Mouse (Mus musculus) C2C12 (cell line): Measurements from ENCODE around the gene Dgkk. TPM values are rescaled to one million over a fixed set of nuclear protein-coding genes. Genes with fewer than 3 reads are reported as not detected.

Source experiments
- H3K27me3 ChIP-seq: one replicate; pipeline ENCODE4 v1.6.1; 2011; ENCODE audit not compliant: control insufficient read depth, insufficient read depth, insufficient read length
- H3K36me3 ChIP-seq: one replicate; pipeline ENCODE4 v1.6.1; 2011; ENCODE audit not compliant: control insufficient read depth, insufficient read depth
- H3K4me3 ChIP-seq: one replicate; pipeline ENCODE4 v1.5.1; 2011; ENCODE audit warnings: mild to moderate bottlenecking, control low read depth; ENCODE audit not compliant: poor library complexity, insufficient read depth, severe bottlenecking
- H3K79me2 ChIP-seq: one replicate; pipeline ENCODE4 v1.6.1; 2011; ENCODE audit not compliant: control insufficient read depth, insufficient read depth
- H3K79me3 ChIP-seq: one replicate; pipeline ENCODE4 v1.6.1; 2011; ENCODE audit warnings: low read depth, control low read depth
- H3ac ChIP-seq: one replicate; pipeline ENCODE3; 2011; ENCODE audit warnings: low read depth; ENCODE audit not compliant: control insufficient read depth, insufficient read length
- CEBPB ChIP-seq: IDR thresholded peaks from one replicate; pipeline ENCODE4 v1.6.1; 2011; ENCODE audit warnings: low read depth, mild to moderate bottlenecking, control low read depth, moderate library complexity
- CTCF ChIP-seq: IDR thresholded peaks from one replicate; pipeline ENCODE4 v1.5.1; 2011; ENCODE audit not compliant: control insufficient read depth, insufficient read depth, insufficient read length
- FOSL1 ChIP-seq: IDR thresholded peaks from one replicate; pipeline ENCODE4 v1.8.0; 2011; ENCODE audit warnings: mild to moderate bottlenecking, low read length; ENCODE audit not compliant: poor library complexity, insufficient read depth, severe bottlenecking
- MAX ChIP-seq: IDR thresholded peaks from one replicate; pipeline ENCODE4 v1.6.1; 2011; ENCODE audit warnings: mild to moderate bottlenecking, control low read depth
- MYOD1 ChIP-seq: IDR thresholded peaks from one replicate; pipeline ENCODE4 v1.6.1; 2011; ENCODE audit warnings: low read depth; ENCODE audit not compliant: control insufficient read depth, insufficient read length
- MYOG ChIP-seq: IDR thresholded peaks from one replicate; pipeline ENCODE4 v1.6.1; 2011; ENCODE audit not compliant: control insufficient read depth, insufficient read length; ENCODE audit errors: extremely low read depth
- USF1 ChIP-seq: IDR thresholded peaks from one replicate; pipeline ENCODE4 v1.6.1; 2011; ENCODE audit warnings: low read depth, mild to moderate bottlenecking, control low read depth, moderate library complexity
- polyA plus RNA-seq: library from polyadenylated mRNA; unstranded; fragments of >200 nt; fragmentation: generic; extraction: Trizol; gene quantifications from one replicate; pipeline ENCODE4 v1.2.1, GENCODE M21; 2012; ENCODE audit warnings: missing spikeins

Gene Dgkk
- polyA plus RNA-seq, 1 experiment: not detected

DNA sequence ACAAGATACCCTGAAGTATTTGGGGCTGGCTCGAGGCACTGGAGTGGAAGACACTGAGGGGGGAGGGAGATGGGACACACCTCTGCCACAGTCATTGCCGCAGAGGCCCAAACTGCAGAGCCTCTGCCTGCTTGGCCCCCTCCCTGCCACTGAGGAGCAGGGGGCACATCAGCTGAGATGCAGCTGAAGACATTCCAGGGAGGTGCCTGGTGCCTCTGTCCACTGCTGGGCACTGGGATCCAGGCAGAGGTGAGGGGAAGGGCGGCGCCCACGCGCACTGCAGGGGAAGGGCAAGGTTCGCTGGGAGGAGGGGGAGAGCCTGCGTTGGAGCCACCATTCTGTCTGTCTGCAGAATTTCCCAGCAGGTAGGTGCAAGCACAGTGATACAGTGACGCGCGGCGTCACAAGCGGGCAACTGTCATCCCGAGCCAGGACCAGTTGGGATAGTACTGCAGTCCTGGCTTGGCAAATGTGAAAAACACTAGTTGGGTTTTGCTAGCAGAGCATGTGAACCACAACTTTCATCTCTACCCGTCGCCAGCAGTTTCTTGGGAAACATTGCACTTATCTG lies 948 bp downstream of the Dgkk start:
- Histone ChIP-seq H3K36me3 (no peaks in the 10 kb centered on the region), H3ac (no peak overlapping the region), H3K4me3 (no peak overlapping the region), H3K27me3 (peaks cover 10% of the 10 kb centered on the region), H3K79me3 (no peaks in the 10 kb centered on the region), H3K79me2 (no peaks in the 10 kb centered on the region)
- TF ChIP-seq MYOG (no peak), USF1 (no peak), MYOD1 (no peak), FOSL1 (no peak), CEBPB (no peak), MAX (no peak), CTCF (no peak)

DNA sequence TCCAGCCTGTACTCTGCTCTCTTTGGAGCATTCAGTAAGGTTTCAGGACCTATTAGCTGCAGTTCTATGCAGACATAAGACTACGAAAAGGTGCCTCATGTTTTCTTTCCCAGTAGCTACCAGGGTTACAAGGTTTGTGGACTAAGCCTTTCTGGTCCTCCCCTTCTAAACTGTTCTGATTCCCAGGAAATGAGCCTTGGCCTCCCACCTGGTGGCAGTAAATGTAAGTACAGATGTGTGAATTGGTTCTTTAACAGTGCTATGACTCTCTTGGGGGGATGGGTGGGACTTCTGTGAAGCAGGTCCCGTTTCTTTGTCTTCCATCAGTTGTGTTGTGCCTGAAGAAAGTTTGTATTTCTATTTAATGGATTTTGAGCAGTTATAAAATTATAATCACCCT lies 53.4 kb downstream of the Dgkk start:
- TF ChIP-seq MAX (no peak), CTCF (no peak), FOSL1 (no peak), CEBPB (no peak), MYOG (no peak), MYOD1 (no peak), USF1 (no peak)
- H3ac ChIP-seq: no peak overlapping the region

DNA sequence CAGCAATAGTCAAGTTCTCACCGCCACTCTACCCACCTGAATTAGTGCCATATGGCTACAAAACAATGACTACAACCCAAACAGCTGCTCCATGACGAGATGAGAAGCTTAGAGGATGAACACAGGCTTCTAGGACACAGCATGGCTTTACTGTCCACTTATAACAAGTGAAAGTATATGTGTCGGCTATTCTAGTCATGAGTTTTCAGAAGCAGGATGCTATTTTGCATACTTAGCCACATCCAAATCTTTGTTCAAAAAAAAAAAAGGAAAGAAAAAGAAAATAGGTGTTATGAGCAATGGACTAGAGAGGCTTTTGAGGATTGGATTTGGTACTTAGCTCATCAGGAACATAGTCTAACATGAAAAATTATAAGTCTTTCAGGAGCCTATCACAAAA lies 74.4 kb downstream of the Dgkk start:
- TF ChIP-seq CEBPB: no peak
- no peak for TF ChIP-seq USF1
- TF ChIP-seq MYOG: no peak
- no peak for TF ChIP-seq MYOD1
- no peak for TF ChIP-seq FOSL1
- TF ChIP-seq CTCF: no peak
- no peak for TF ChIP-seq MAX
- no peaks in the 10 kb centered on the region for H3K79me3 ChIP-seq
- no peak overlapping the region for H3ac ChIP-seq
- H3K4me3 ChIP-seq: no peak overlapping the region
- no peaks in the 10 kb centered on the region for H3K79me2 ChIP-seq
- H3K36me3 ChIP-seq: no peaks in the 10 kb centered on the region
- no peaks in the 10 kb centered on the region for H3K27me3 ChIP-seq

More for the DNA sequence above, 53.4 kb downstream of the Dgkk start:
- H3K4me3 ChIP-seq: no peak overlapping the region
- H3K79me3 ChIP-seq: no peaks in the 10 kb centered on the region
- no peaks in the 10 kb centered on the region for H3K27me3 ChIP-seq
- H3K79me2 ChIP-seq: no peaks in the 10 kb centered on the region
- H3K36me3 ChIP-seq: no peaks in the 10 kb centered on the region

DNA sequence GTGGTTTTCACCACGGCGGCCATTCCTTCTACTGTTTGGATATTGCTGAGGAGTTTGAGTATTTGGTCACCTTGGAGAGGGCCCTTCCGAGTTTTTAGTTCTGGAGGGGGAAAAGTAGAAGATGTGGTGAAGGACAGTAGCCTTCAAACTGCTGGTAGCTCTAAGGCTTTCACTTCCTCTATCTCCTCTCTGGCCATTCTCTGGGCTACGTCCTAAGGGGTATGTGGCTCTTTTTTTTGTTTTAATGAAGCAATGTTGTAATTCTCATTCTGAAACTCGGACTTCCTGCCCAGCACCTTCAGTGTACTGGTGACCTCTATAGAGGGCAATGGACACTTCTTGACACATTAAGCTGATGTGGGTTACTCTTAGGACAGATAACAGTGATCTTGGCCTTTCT lies 75.0 kb downstream of the Dgkk start:
- Histone ChIP-seq H3K27me3 (no peaks in the 10 kb centered on the region), H3ac (no peak overlapping the region), H3K36me3 (no peaks in the 10 kb centered on the region), H3K79me3 (no peaks in the 10 kb centered on the region), H3K4me3 (no peak overlapping the region), H3K79me2 (no peaks in the 10 kb centered on the region)
- TF ChIP-seq CEBPB: no peak

DNA sequence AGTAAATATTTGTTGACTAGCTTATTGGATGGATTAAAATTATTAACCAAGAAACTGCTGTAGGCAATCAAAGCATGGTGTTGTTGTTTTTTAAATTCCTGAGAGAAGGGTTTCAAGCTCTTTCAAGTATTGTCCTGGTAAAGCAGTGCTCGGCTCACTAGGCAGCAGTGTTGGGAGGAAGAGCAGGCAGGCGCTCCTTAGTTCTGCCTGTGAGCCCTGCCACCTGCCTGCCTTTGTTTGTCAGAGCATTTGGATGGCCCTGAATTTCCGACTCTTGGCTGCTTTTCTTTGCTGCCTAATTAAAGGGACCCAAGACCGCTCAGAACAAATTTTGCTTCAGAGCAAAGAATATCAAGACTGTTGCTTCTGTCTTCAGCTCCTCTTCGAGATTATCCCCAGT lies 114.8 kb downstream of the Dgkk start:
- no peaks in the 10 kb centered on the region for H3K79me3 ChIP-seq
- H3K27me3 ChIP-seq: no peaks in the 10 kb centered on the region
- H3K79me2 ChIP-seq: no peaks in the 10 kb centered on the region
- no peaks in the 10 kb centered on the region for H3K36me3 ChIP-seq
- H3ac ChIP-seq: no peak overlapping the region
- no peak overlapping the region for H3K4me3 ChIP-seq
- no peak for TF ChIP-seq USF1

DNA sequence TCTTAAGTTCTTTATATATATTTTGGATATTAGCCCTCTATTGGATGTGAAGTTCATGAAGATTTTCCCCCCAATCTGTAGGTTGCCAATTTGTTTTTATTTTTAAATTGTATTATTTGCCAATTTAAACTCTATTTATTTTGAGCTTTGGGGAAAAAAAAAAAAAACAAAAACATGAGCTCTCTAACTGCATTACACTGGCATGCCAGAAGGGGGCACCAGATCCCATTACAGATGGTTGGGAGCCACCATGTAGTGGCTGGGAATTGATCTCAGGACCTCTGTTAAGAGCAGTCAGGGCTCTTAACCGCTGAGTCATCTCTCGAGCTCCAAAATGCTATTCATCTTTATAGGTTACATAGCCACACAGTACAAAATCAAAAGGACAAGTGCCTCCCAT lies 131.9 kb downstream of the Dgkk start:
- Histone ChIP-seq H3K27me3 (no peaks in the 10 kb centered on the region), H3K79me3 (no peaks in the 10 kb centered on the region), H3K36me3 (no peaks in the 10 kb centered on the region), H3ac (no peak overlapping the region), H3K79me2 (no peaks in the 10 kb centered on the region), H3K4me3 (no peak overlapping the region)
- TF ChIP-seq FOSL1 (no peak), CEBPB (no peak), MYOG (no peak), MYOD1 (no peak), CTCF (no peak), MAX (no peak), USF1 (no peak)
